Mouse (Mus musculus) heart, embryonic 14.5 days (tissue): ENCODE data around the gene 1700042G07Rik. TPM values are rescaled to one million over a fixed set of nuclear protein-coding genes. Genes with fewer than 3 reads are reported as not detected.
A peak's percentile ranks its signal among the peaks of the same experiment; 100 is the strongest.

Source experiments
- ATAC-seq: fragments of 200-750 bp; cut with Nextera tagmentation; 2 replicates; pipeline ENCODE4 v1.8.0; 2017; ENCODE audit warnings: low read depth, moderate TSS enrichment; ENCODE audit not compliant: insufficient number of reproducible peaks, insufficient read depth, low FRiP score
- H3K27ac ChIP-seq, 2 experiments: fragments of 200-500 bp in 1 of 2; fragments of 300-500 bp in 1 of 2; sonication (generic) in 1 of 2; replicated peaks in 1 of 2; 2 replicates each; pipeline ENCODE4 v1.5.1; 2012 to 2014; ENCODE audit warnings: low read depth in 2 of 2, low read length in 2 of 2, control low read depth in 1 of 2, mild to moderate bottlenecking in 1 of 2, mixed read lengths in 1 of 2; ENCODE audit not compliant: control insufficient read depth in 1 of 2, insufficient read depth in 1 of 2
- H3K27me3 ChIP-seq: fragments of 300-500 bp; sonication (generic); 2 replicates; pipeline ENCODE4 v1.6.1; 2014; ENCODE audit warnings: mild to moderate bottlenecking, low read length, control low read depth; ENCODE audit not compliant: control insufficient read depth, insufficient read depth
- H3K36me3 ChIP-seq: fragments of 300-500 bp; sonication (generic); 2 replicates; pipeline ENCODE4 v1.6.1; 2014; ENCODE audit warnings: mild to moderate bottlenecking, control low read depth, low read length, mixed read lengths; ENCODE audit not compliant: control insufficient read depth, insufficient read depth
- H3K4me1 ChIP-seq, 2 experiments: fragments of 200-500 bp in 1 of 2; fragments of 300-500 bp in 1 of 2; sonication (generic) in 1 of 2; 2 replicates each; pipeline ENCODE4 v1.6.1; 2012 to 2014; ENCODE audit warnings: low read length in 2 of 2, control low read depth in 1 of 2, mixed read lengths in 1 of 2; ENCODE audit not compliant: control insufficient read depth in 2 of 2, insufficient read depth in 2 of 2
- H3K4me2 ChIP-seq: fragments of 300-500 bp; sonication (generic); 2 replicates; pipeline ENCODE4 v1.6.1; 2014; ENCODE audit warnings: mild to moderate bottlenecking, low read length
- H3K4me3 ChIP-seq, 2 experiments: fragments of 200-500 bp in 1 of 2; fragments of 300-500 bp in 1 of 2; sonication (generic) in 1 of 2; 2 replicates each; pipeline ENCODE4 v1.5.1; 2012 to 2014; ENCODE audit warnings: low read length in 2 of 2, mild to moderate bottlenecking in 2 of 2, control low read depth in 1 of 2, low read depth in 1 of 2, moderate library complexity in 1 of 2; ENCODE audit not compliant: control insufficient read depth in 1 of 2, insufficient read depth in 1 of 2
- H3K9ac ChIP-seq: fragments of 300-500 bp; sonication (generic); 2 replicates; pipeline ENCODE4 v1.6.1; 2014; ENCODE audit warnings: mild to moderate bottlenecking, low read length
- H3K9me3 ChIP-seq: fragments of 300-500 bp; sonication (generic); 2 replicates; pipeline ENCODE4 v1.6.1; 2016; ENCODE audit warnings: low read length, control low read depth; ENCODE audit not compliant: control insufficient read depth
- WGBS: fragments of 180-500 bp; shearing (Covaris S2); extraction: QIAGEN DNeasy Blood & Tissue Kit; methylation state at CpG from one replicate; pipeline ENCODE4 v1.1.7; 2014; 5-methylcytosine and 5-hydroxymethylcytosine counted together
- polyA plus RNA-seq: library from polyadenylated mRNA; unstranded; fragments of >200 nt; fragmentation: Nextera tagmentation; extraction: Ambion mirVana; gene quantifications from 2 replicates; pipeline ENCODE4 v1.2.1, GENCODE M21; 2014

1700042G07Rik gene
- polyA plus RNA-seq, 1 experiment from 2014 or later, result not detected

DNA sequence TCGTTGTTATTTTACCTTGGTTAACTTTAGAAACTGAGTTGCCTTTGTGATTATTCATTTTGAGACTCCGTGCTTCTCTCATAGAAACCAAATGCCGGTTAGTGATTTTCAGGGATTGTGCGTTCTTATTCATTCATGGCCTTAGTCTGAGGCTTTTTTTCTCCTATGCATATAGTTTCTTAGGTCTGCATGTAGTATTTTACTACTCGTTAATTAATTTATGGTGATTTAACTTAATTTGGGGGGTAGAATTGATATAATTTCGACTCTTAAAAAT, 49.6 kb downstream of the 1700042G07Rik start:
- H3K27ac ChIP-seq, result peak overlapping the region in 1 of 2 experiments; percentile 100; a peak in 2 of 4 replicates
- peak overlapping the region; percentile 73 to 97; a peak in 3 of 4 replicates for H3K4me3 ChIP-seq
- 9% methylated on average over 6 of the region's 6 CpGs for WGBS
- H3K9me3 ChIP-seq, result no peaks in the 10 kb centered on the region
- peak overlapping the region; percentile 97 for H3K9ac ChIP-seq
- H3K4me2 ChIP-seq, result peak overlapping the region; percentile 75
- H3K36me3 ChIP-seq, result no peaks in the 10 kb centered on the region
- no peaks in the 10 kb centered on the region for H3K27me3 ChIP-seq
- ATAC-seq, result no peak
- peaks cover 0 to 8% of the 10 kb centered on the region in 2 experiments; a peak in 2 of 4 replicates for H3K4me1 ChIP-seq

Other genes with a start within 250 kb of the 1700042G07Rik start
- gene Dmbx1, start 233.4 kb upstream of the 1700042G07Rik start, polyA plus RNA-seq, result not detected in 2 replicates
- 1.1 and 1.9 TPM in 2 replicates for gene Faah, start 155.4 kb upstream of the 1700042G07Rik start, polyA plus RNA-seq
- gene Nsun4, start 119.5 kb upstream of the 1700042G07Rik start, polyA plus RNA-seq, result 30.3 and 30.5 TPM in 2 replicates
- 1,366 and 1,395 TPM in 2 replicates for gene Uqcrh, start 98.3 kb upstream of the 1700042G07Rik start, polyA plus RNA-seq
- 54.1 and 55.9 TPM in 2 replicates for gene Lrrc41, start 98.1 kb upstream of the 1700042G07Rik start, polyA plus RNA-seq
- gene Rad54l, start 49.7 kb upstream of the 1700042G07Rik start, polyA plus RNA-seq, result 18.0 and 19.7 TPM in 2 replicates
- 66.3 and 66.4 TPM in 2 replicates for gene Pomgnt1, start 49.5 kb upstream of the 1700042G07Rik start, polyA plus RNA-seq
- 2.2 and 2.7 TPM in 2 replicates for gene Lurap1, start 22.0 kb upstream of the 1700042G07Rik start, polyA plus RNA-seq
- 0.19 TPM in 1 of 2 replicates, not detected in the other for gene Tspan1, start 5.8 kb upstream of the 1700042G07Rik start, polyA plus RNA-seq
- gene Gm49337, start within 50 bp of the 1700042G07Rik start, polyA plus RNA-seq, result not detected in 2 replicates
- gene Pik3r3, start 48.2 kb downstream of the 1700042G07Rik start, polyA plus RNA-seq, result 14.6 and 16.7 TPM in 2 replicates